Mouse (Mus musculus): ENCODE measurements around the gene Clec4g.
"Not testable (repeated sequence)": the region's sequence is repeated elsewhere in the genome, so short reads cannot be mapped to it uniquely, and the experiment has no call there.

Clec4g gene

GRCm38 (mm10) chr8:3720551-3720950, at the start of gene Clec4g:
Gene Clec4g (minus strand): TSS chr8:3720651.
- DNase-seq (ENCODE audit: low read depth, low spot score), result no peak

GRCm38 (mm10) chr8:3768641-3769040, 48.2 kb upstream of the Clec4g start:
- DNase-seq (ENCODE audit: low read depth, low spot score), result not testable (repeated sequence)

GRCm38 (mm10) chr8:3754261-3754850, 33.9 kb upstream of the Clec4g start:
- DNase-seq (ENCODE audit: low read depth, low spot score), result peak; percentile 100

- no peak for DNase-seq (ENCODE audit: low read depth, low spot score)
Measured at GRCm38 (mm10) chr8:3748761-3749160, 28.3 kb upstream of the Clec4g start, which contains the start of gene Cd209a. Gene Cd209a (minus strand): TSS chr8:3748984.

- no peak for DNase-seq (ENCODE audit: low read depth, low spot score)
Measured at GRCm38 (mm10) chr8:3736947-3737346, 16.5 kb upstream of the Clec4g start.

GRCm38 (mm10) chr8:3735599-3735998, 15.1 kb upstream of the Clec4g start:
- no peak for DNase-seq (ENCODE audit: low read depth, low spot score)

GRCm38 (mm10) chr8:3734084-3734483, 13.6 kb upstream of the Clec4g start:
- no peak for DNase-seq (ENCODE audit: low read depth, low spot score)

- no peak for DNase-seq (ENCODE audit: low read depth, low spot score)
Measured at GRCm38 (mm10) chr8:3721041-3721440, 590 bp upstream of the Clec4g start.

- DNase-seq (ENCODE audit: low read depth, low spot score), result peak; percentile 78
Measured at GRCm38 (mm10) chr8:3718559-3718958, 1.9 kb downstream of the Clec4g start.

GRCm38 (mm10) chr8:3717321-3717954, 3.0 kb downstream of the Clec4g start:
- no peak for DNase-seq (ENCODE audit: low read depth, low spot score)

- DNase-seq (ENCODE audit: low read depth, low spot score), result no peak
Measured at GRCm38 (mm10) chr8:3711646-3712045, 8.8 kb downstream of the Clec4g start.

GRCm38 (mm10) chr8:3710312-3710711, 10.1 kb downstream of the Clec4g start:
- DNase-seq (ENCODE audit: low read depth, low spot score), result no peak

- no peak for DNase-seq (ENCODE audit: low read depth, low spot score)
Measured at GRCm38 (mm10) chr8:3707611-3708010, 12.8 kb downstream of the Clec4g start.

GRCm38 (mm10) chr8:3705711-3706110, 14.7 kb downstream of the Clec4g start:
- peak; percentile 5 for DNase-seq (ENCODE audit: low read depth, low spot score)

- no peak for DNase-seq (ENCODE audit: low read depth, low spot score)
Measured at GRCm38 (mm10) chr8:3701491-3701890, 19.0 kb downstream of the Clec4g start.

- no peak for DNase-seq (ENCODE audit: low read depth, low spot score)
Measured at GRCm38 (mm10) chr8:3694121-3694520, 26.3 kb downstream of the Clec4g start, which contains the start of gene Fcer2a. Gene Fcer2a (minus strand): TSS chr8:3694175.

- no peak for DNase-seq (ENCODE audit: low read depth, low spot score)
Measured at GRCm38 (mm10) chr8:3690774-3691173, 29.7 kb downstream of the Clec4g start.

- DNase-seq (ENCODE audit: low read depth, low spot score), result no peak
Measured at GRCm38 (mm10) chr8:3687537-3687936, 32.9 kb downstream of the Clec4g start.

- DNase-seq (ENCODE audit: low read depth, low spot score), result no peak
Measured at GRCm38 (mm10) chr8:3685422-3685821, 35.0 kb downstream of the Clec4g start.

- no peak for DNase-seq (ENCODE audit: low read depth, low spot score)
Measured at GRCm38 (mm10) chr8:3684530-3684929, 35.9 kb downstream of the Clec4g start.

- DNase-seq (ENCODE audit: low read depth, low spot score), result no peak
Measured at GRCm38 (mm10) chr8:3683408-3684176, 36.9 kb downstream of the Clec4g start.

- DNase-seq (ENCODE audit: low read depth, low spot score), result no peak
Measured at GRCm38 (mm10) chr8:3682435-3682834, 38.0 kb downstream of the Clec4g start.

GRCm38 (mm10) chr8:3679656-3680055, 40.8 kb downstream of the Clec4g start:
- DNase-seq (ENCODE audit: low read depth, low spot score), result no peak

Data from mesoderm, embryonic 11.5 days (tissue).